Mouse (Mus musculus): ENCODE measurements around the gene Olfr1504. TPM values are rescaled to one million over a fixed set of nuclear protein-coding genes. Genes with fewer than 3 reads are reported as not detected.

Olfr1504 gene
- under 1 TPM in 1 of 2 experiments, not detected in 1; 0.38 TPM for polyA plus RNA-seq (2017; shearing (Covaris generic))

DNA sequence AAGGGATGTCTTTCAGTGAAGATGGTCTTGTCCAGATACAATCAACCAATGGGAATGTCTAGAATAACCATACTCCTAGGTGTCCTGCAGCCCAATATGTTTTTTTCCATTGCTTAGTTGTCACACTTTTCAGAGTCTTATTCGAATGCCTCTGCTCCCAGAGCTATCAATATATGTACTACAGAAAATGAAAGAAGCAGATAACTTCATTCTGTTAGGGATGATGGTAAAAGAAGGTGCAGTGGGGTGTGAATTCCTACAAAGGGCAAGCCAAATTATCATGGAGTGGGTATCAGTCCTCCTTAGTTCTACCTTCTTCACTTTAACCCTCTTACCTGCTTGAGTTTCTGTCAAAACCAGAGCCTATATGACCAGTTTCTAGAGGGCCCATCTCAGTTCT is at the start of gene Olfr1504:
Gene Olfr1504 (minus strand): TSS at position 101 of the 400 bp plus-strand sequence.

DNA sequence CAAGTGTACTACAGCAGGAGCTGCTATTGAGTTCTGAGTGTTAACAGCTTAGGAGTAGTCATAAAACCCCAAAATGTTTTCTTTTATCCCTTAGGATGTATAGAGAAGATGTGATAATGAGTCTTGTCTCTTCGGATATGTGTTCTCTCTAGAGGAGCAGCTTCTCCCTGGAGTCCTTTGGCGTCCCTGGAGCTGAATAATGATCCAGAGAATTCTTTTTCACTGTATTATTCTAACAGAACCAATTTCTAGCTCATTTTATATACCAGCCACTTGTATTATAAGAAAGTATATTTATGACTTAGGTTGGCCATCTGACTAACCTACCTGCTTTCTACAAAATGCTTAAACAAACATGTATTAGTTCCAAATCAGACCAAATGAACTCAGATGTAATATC is 15.5 kb upstream of the Olfr1504 start, which contains the start of gene Olfr1505:
Gene Olfr1505 (plus strand): TSS at position 301 of the 400 bp plus-strand sequence.

DNA sequence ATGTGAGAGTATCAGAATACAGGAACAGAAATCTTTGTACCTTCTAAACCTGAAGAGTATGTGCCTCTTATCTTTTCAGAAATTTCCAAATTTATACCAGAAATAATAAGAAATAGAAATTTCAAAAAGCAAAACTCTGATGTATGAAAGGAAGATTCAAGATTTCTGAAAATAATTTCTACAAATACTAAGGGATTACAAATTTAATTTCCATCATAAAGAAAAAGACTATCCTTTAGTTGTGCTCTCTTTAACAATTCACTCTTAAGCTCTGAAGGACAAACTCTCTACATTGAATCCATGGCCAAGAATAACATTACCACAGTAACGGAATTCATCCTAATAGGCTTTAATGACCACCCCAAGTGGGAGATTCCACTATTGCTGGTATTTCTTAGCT is 36.2 kb downstream of the Olfr1504 start, which contains the start of gene Olfr1502:
Gene Olfr1502 (plus strand): TSS at position 301 of the 400 bp plus-strand sequence.

DNA sequence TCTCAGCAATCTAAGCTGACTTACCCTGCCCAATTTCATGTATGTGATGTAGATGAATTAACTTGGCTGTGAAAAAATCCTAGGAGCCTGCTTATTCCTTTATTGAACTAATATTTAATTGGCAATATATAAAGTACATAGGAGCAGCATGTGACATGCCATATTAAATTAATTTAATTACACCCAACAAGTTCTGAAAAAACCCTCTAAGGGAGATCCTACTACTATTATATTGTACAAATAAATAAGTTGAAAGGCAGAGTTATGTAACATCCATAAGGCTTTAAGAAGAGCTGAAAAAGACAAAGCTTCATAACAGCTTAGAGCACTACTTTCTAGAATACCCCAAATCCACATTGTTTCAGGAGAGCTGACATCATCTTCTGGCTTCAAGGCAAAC is 47.1 kb downstream of the Olfr1504 start, which contains the start of gene Olfr1501:
Gene Olfr1501 (minus strand): TSS at position 101 of the 400 bp plus-strand sequence.

Other genes with a start within 250 kb of the Olfr1504 start
- under 1 TPM in 1 of 2 experiments, not detected in 1; 0.34 TPM for gene Olfr1490, start 246.8 kb downstream of the Olfr1504 start, polyA plus RNA-seq (2017; shearing (Covaris generic))
- not detected for gene Olfr1491, start 200.7 kb downstream of the Olfr1504 start, polyA plus RNA-seq (2017; shearing (Covaris generic))
- gene Olfr1493-ps1, start 174.7 kb downstream of the Olfr1504 start, polyA plus RNA-seq (2017; shearing (Covaris generic)), result under 1 TPM in 1 of 2 experiments, not detected in 1; 0.10 TPM
- gene Olfr1494, start 158.2 kb downstream of the Olfr1504 start, polyA plus RNA-seq (2017; shearing (Covaris generic)), result under 1 TPM in 1 of 2 experiments, not detected in 1; 0.20 TPM
- not detected for gene Olfr1495, start 133.3 kb downstream of the Olfr1504 start, polyA plus RNA-seq (2017; shearing (Covaris generic))
- gene Olfr1496, start 120.0 kb downstream of the Olfr1504 start, polyA plus RNA-seq (2017; shearing (Covaris generic)), result not detected
- gene Olfr1497, start 99.7 kb downstream of the Olfr1504 start, polyA plus RNA-seq (2017; shearing (Covaris generic)), result not detected
- gene Olfr1499, start 78.5 kb downstream of the Olfr1504 start, polyA plus RNA-seq (2017; shearing (Covaris generic)), result under 1 TPM in 1 of 2 experiments, not detected in 1; 0.08 TPM
- not detected for gene Olfr1500, start 67.4 kb downstream of the Olfr1504 start, polyA plus RNA-seq (2017; shearing (Covaris generic))
- gene Olfr1501, start 47.2 kb downstream of the Olfr1504 start, polyA plus RNA-seq (2017; shearing (Covaris generic)), result under 1 TPM in 1 of 2 experiments, not detected in 1; 0.70 TPM
- not detected for gene Olfr1502, start 36.1 kb downstream of the Olfr1504 start, polyA plus RNA-seq (2017; shearing (Covaris generic))
- gene Olfr1505, start 15.6 kb upstream of the Olfr1504 start, polyA plus RNA-seq (2017; shearing (Covaris generic)), result not detected

All from activated CD4-positive, CD25-positive, alpha-beta regulatory T cell (primary cell).